Mouse (Mus musculus): ENCODE measurements around the gene Vwa2.

Vwa2 gene

DNA sequence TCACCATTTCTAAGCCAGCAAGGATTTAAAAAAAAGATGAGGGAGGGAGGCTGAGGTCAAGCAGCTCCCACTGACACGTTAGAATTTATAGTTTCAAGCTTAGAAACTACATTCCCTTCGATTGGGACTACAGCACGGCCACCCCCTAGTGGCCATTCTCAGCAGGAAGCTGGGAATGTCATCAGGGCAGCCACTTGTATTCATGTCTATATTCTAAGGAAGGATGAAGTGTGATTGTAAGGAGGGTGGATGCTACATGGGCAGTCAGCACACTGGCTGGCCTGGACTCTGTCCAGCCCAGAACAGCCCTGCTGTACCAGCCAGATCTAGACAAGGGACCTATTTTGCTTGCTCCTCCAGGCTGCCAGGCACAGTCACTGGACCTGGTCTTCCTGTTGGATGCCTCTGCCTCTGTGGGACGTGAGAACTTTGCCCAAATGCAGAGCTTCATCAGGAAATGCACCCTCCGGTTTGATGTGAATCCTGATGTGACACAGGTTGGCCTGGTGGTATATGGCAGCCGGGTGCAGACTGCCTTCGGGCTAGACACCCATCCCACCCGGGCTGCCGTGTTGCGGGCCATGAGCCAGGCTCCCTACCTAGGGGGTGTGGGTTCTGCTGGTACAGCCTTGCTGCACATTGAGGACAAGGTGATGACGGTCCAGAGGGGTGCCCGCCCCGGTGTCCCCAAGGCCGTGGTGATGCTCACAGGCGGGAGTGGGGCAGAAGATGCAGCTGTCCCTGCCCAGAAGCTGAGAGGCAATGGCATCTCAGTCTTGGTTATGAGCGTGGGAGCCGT is 34.6 kb downstream of the Vwa2 start:
- peak; percentile 87 for DNase-seq (ENCODE audit: low read depth)

DNA sequence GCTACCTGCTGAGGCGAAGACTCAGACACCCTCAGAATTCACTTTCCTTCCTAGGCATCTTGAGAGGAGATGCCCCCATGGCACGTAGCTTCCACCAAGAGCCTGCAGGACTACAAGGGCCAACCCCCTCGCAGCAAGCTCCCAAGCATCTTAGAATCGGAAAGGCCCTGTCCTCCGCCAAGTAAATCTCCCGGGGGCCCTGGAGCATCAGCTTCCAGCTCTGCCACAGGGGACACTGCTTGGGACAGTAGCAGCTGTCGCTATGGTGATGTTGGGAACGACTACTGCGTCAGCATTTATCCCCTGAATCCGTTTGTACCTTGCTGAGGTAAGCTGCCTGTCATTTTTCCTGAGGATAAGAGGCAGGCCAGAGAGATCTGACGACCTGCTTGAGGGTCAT is 36.5 kb downstream of the Vwa2 start:
- DNase-seq (ENCODE audit: low read depth): no peak

GRCm38 (mm10) chr19:56913761-56914160 is 39.7 kb downstream of the Vwa2 start:
- no peak for DNase-seq (ENCODE audit: low read depth)

- no peak for DNase-seq (ENCODE audit: low read depth)
Observed at GRCm38 (mm10) chr19:56914658-56915057, 40.6 kb downstream of the Vwa2 start.

GRCm38 (mm10) chr19:56915084-56915483 is 41.0 kb downstream of the Vwa2 start:
- no peak for DNase-seq (ENCODE audit: low read depth)

GRCm38 (mm10) chr19:56919628-56920027 is 45.6 kb downstream of the Vwa2 start:
- peak; percentile 96 for DNase-seq (ENCODE audit: low read depth)

GRCm38 (mm10) chr19:56920232-56920631 is 46.2 kb downstream of the Vwa2 start:
- no peak for DNase-seq (ENCODE audit: low read depth)

- DNase-seq (ENCODE audit: low read depth): no peak
Observed at GRCm38 (mm10) chr19:56921744-56922143, 47.7 kb downstream of the Vwa2 start.

GRCm38 (mm10) chr19:56929392-56929791 is 55.3 kb downstream of the Vwa2 start:
- peak; percentile 51 for DNase-seq (ENCODE audit: low read depth)

DNA sequence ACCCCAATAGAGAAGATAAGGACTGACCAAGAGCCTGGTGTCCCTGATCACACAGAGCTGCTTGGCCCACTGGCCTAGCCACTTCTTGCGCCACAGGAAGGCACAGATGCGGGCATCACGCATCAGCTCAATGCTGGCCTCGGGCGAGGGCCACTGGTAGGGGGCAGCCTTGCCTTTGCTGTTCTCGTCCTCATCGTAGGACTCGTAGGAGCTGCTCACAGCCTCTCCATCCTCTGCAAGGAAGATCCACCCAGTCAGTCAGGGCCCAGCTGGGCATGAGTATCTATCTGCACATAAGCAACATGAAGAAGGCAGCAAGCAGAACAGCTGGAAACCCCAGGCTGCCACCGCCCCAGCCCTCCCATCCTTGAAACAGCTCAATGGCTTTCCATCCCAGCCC is 56.0 kb downstream of the Vwa2 start:
- no peak for DNase-seq (ENCODE audit: low read depth)

- DNase-seq (ENCODE audit: low read depth): no peak
Observed at GRCm38 (mm10) chr19:56933800-56934199, 59.8 kb downstream of the Vwa2 start.

DNA sequence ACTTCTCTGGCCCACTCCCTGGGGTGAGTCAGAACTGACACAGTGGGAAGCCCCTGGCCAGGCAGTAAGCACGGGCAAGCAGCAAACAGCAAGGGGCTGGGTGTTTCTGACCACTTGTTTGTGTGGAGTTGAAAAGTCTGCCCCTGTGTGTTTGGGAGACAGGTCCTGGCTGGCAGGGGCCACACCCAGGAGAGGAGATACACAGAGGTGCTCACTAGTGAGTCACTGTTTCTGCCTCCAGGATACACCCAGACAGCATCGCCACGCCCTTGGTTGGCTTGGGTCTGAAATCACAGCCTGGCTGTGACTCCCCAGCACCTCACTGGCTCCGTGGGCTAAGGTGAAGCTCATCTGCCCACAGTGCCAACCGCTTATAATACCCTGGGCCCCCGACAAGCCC is 61.1 kb downstream of the Vwa2 start:
- DNase-seq (ENCODE audit: low read depth): peak; percentile 22

- DNase-seq (ENCODE audit: low read depth): no peak
Observed at GRCm38 (mm10) chr19:56935777-56936176, 61.7 kb downstream of the Vwa2 start.

DNA sequence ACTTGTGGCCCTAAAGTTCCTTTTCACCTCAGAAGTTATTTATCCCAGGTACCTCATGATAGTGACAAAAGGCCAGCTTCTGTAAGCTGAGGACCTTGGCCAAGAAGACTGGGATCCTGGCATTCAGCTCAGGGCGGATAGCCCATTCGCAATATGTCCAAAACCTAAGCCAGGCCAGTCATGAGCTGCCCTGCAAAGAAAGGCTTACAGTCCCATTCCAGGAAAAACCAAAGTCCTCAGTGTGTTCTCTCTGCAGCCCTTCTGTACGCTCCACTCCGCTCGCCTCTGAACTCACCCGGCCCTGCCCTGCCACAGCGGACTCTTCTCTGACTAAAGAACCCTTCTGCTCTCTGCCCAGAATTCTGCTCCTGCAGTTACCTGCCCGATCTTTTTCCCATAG is 62.2 kb downstream of the Vwa2 start:
- DNase-seq (ENCODE audit: low read depth): no peak

- DNase-seq (ENCODE audit: low read depth): no peak
Observed at GRCm38 (mm10) chr19:56937911-56938310, 63.9 kb downstream of the Vwa2 start.

- DNase-seq (ENCODE audit: low read depth): peak; percentile 55
Observed at GRCm38 (mm10) chr19:56939826-56940225, 65.8 kb downstream of the Vwa2 start.

GRCm38 (mm10) chr19:56940507-56940906 is 66.5 kb downstream of the Vwa2 start:
- no peak for DNase-seq (ENCODE audit: low read depth)

DNA sequence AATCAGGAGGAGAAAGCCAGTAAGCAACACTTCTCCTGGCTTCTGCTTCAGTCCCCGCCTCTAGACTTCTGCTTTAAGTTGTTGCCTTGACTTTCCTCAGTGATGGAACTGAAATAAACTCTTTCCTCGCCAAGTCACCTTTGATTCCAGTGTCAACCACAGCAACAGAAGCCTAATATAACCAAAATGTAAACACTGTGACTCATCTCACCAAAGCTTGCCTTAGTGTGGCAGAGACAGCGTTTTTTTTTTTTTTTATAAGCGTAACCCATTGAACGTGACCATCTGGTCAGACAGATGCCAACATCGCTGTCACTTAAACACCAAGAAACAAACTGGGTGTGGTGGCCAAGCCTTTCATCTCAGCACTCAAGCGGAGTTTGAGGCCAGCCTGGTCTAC is 68.2 kb downstream of the Vwa2 start:
- DNase-seq (ENCODE audit: low read depth): no peak

DNA sequence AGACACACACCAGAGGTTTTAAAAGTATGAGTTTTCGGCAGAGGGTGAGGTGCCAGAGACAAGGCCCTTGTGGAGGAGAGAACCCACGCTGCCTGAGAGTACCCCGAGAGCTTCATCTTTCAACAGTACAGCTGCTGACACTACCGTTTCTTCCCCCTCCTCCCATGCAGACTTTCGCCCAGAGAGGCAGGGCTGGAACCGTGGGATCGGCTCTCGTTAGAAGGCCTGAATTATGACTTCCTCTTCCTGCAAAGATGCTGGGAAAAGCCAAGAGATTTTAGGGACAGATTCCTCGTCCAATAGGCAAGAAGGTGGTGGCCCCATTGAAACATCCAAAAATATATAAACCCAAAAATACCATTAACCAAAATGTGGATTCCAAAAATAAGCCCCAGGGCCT is 70.2 kb downstream of the Vwa2 start:
- no peak for DNase-seq (ENCODE audit: low read depth)

GRCm38 (mm10) chr19:56944826-56945225 is 70.8 kb downstream of the Vwa2 start:
- no peak for DNase-seq (ENCODE audit: low read depth)

DNA sequence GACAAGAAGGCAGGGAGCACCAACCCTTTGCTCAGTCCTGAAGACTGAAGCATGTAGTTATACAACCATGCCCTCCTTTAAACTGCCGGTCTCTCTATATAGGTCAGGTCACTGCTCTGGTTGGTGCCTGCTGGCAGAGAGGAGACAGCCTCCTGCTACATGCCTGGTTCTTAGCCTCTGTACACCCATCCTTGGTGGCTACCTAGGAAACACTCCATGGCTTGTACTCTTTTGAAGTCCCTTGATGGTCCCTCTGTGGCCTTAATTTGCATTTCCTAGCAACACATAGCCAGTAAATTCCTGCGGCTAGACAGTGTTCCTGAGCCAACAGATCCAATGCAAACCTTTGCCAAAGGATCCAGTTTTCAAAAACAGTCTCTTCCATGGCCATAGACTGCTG is 71.6 kb downstream of the Vwa2 start:
- DNase-seq (ENCODE audit: low read depth): no peak

DNA sequence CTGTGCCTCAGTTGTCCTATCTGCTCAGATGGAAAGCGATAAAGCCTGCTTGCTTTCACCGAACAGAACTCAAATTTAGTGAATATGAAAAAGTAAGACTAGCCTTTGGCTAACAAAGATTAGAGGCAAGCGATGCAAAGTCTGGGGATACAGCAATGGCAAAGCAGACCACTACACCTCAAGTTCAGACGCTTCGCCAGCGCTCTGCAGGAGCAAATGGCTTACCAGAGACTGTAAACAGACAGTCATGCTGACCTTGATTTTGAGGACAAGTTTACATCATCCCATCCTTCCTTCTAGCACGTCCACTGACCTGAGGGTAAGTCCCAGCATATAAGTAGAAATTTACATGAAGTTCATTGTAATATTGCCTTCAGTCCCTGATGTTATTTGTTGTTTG is 72.2 kb downstream of the Vwa2 start:
- no peak for DNase-seq (ENCODE audit: low read depth)

DNA sequence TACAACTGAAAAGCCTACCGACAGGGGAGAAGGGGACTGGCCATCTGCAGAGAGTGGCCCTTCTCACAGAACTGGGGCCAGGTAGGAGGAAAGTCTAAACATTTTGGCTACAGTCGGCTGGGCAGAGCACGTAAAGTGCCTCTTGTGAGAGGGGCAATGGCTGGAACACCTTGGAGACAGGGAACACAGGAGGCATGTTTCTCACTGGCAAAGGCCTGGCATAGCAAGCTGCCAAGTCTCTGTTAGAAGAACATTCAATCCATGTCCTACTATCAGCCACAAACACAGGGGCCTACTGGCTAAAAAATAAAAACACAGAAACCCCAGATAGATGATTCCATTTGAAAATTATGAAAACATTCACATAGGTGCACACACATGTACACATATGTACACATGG is 72.7 kb downstream of the Vwa2 start:
- no peak for DNase-seq (ENCODE audit: low read depth)

- DNase-seq (ENCODE audit: low read depth): no peak
Observed at GRCm38 (mm10) chr19:56947971-56948610, 74.0 kb downstream of the Vwa2 start.

All from NIH3T3 (cell line).